Mouse (Mus musculus) megakaryocyte, embryonic 14.5 days (primary cell): ENCODE results near the gene Slain1.

Source experiments
- FLI1 ChIP-seq: IDR thresholded peaks from 2 replicates; pipeline ENCODE4 v1.6.1; 2012; ENCODE audit warnings: low read length, inconsistent platforms, mixed read lengths
- GATA1 ChIP-seq: IDR thresholded peaks from 3 replicates; pipeline ENCODE4 v1.6.1; 2012; ENCODE audit warnings: mixed read lengths, low read length, inconsistent platforms, borderline replicate concordance

DNA sequence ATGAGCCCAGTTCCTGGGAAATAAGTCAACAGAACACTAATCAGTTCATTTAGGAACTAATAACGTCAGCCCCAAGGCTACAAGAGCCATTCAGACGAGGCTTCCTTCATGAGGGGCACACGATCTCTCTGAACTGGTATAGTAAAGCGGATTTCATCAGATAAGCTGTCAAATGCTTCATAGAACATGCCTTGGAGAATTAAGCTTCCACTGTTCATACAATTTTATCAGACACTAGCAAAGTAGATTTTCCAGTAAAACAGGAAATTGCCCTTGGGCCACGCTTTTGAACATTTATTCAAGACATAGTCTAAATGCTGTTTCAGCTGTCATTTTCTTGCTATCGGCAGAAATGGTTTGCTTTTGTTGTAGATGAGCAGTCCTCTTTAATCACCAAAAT lies 97.3 kb downstream of the Slain1 start:
- TF ChIP-seq GATA1 (no peak), FLI1 (no peak)
